Mouse (Mus musculus) c-Kit-positive CD71-negative TER-119-negative erythroid progenitor cells, embryonic 14.5 days (primary cell): ENCODE data around the gene Synpr.

ENCODE experiments used
- DNase-seq: peaks from one replicate; pipeline ENCODE4 v3.0.0-alpha.2; 2013; ENCODE audit warnings: low read depth

The Synpr gene

DNA sequence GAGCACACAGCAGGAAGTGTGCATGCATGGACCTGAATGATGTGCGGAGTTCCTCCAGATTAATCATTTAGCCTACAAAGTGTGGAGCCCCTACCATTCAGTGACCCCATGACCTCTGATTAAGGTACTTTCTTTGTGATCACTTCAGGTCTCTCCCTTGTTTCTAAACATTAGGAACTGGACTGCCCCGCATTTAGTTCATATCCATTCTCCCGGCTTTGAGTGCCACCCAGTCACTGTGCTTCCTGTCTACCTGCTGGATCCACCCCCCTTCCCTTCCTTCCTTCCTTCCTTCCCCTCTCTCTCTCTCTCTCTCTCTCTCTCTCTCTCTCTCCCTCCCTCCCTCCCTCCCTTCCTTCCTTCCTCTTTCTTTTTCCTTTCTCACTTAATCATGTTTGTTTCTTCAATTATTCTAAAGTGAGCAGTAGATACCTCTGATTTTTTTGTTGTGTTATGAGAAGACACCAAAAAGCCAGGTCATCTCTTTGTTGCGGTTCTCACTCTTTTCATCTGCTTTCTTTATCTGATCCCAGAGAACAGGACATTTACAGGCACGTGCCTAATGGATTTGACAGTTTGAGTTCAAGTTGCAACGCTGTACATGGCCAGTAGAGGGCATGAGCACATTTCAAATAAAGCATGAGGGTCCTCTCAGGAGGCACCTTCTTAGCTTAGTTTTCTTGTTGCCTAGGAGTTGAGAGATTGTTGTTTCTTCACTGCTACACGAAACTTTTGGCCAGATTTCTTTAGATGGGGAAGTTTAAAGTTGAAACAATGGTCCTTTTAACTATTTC lies 71.2 kb downstream of the Synpr start:
- DNase-seq = peak; percentile 66

DNA sequence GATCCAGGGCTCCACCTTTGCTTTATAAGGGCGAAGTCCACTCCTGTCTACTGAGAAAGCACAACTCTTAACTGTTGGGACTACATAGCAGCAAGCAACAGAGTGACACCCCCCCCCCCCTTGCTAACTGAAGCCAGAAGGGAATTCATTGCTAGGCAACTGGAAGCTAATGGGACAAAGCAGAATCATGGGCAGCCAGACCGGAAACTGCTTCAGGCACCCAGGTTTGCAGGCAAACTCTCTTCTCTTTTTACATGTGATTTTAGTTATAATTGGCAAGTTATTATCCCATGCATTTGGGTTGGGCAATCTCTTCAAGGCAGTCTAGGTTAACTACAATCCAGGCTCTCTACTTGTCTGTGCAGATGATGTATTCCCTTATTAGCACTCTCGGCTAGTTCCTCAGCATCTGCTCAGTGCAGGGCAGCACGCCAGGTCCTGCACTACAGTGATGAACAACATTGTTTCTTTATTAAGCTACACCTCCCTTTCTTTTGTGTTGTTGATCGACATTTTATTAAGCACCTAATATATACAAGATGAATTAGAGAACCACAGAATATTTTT lies 72.6 kb downstream of the Synpr start:
- DNase-seq = no peak

DNA sequence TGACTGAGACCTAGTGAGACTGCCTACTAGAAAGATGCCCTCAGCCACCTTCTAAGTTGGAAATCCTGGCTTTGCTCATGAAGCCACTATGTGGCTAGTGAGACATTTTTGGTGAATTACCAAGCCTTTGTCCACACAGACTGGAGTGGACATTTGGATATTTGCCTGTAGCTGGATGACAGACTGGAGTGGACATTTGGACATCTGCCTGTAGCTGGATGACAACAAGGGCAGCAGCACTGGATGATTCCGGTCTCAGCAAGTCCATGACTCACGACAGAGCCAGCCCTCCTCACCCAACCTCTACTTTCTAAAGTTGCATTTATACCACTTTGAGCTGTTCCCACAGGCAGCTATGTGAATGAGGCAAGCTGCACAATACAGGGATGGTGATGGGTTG lies 73.5 kb downstream of the Synpr start:
- no peak for DNase-seq

DNA sequence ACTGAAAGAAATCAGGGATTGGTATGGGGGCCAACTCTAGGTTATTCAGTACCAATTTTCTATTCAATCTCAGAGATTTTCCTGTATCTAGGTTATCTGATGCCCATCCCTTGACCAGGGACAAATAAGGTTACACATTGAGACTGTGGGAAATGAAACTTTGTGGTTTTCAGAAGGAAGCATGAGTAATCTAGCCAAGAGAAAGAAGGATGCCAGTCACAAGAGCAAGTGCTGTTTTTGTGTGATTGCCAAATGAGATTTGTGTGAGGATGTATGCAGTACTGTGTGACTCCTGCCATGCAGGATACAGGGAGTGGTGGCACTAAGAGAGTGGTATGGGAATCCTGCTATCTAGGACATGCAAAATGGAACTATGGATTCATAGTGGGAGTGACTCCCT lies 76.6 kb downstream of the Synpr start:
- no peak for DNase-seq

DNA sequence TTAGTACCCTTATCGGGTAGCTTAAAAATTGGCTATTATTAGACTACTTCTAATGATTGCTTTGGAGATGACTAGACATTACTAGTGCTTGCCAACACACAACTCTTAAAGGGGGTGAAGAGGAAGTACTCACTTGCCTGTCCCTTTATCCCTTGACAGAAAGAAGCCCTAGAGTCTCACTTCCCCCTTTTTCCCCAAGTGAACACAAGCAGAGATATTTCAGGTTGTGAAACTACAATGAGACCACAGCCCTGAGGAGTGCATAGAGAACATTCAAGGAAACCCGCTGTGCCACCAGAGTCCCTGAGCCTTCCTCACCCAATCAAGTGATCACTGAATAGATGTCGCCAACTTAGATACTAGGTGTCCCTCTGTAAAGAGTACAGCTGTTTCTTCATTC lies 77.1 kb downstream of the Synpr start:
- peak; percentile 19 for DNase-seq

DNA sequence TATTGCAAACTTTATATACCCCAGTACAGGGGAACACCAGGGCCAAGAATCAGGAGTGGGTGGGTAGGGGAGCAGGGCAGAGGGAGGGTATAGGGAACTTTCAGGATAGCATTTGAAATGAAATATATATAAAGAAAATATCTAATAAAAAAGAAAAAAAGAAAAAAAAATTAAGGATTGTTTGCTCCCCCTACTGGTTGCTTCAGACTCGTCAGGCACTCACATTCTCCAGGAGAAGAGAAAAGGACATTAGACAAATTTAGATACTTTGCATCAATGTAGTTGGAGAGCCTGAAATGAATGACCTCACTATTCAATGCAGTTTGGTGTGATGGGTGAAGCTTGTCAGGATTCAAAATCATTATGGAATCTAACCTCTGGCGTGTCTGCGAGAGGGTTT lies 83.7 kb downstream of the Synpr start:
- DNase-seq = no peak

DNA sequence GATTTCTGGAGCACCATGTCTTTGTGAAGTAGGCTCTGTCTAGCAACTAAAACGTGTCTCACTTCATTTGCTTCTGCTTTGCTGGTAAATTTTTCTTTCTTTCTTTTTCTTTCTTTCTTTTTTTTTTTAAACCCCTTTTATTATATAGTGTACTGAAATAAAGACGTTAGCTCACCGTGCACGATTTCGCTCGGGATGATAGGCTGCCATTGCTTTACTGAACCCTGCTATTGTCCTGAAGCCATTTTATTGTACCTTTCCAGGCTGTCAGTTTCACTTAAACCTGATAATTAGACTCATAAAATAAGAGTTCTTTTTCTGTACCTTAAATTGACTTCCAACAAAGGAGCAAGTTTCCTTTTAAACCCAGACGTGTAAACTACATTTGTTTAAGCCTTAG lies 104.5 kb downstream of the Synpr start:
- no peak for DNase-seq

DNA sequence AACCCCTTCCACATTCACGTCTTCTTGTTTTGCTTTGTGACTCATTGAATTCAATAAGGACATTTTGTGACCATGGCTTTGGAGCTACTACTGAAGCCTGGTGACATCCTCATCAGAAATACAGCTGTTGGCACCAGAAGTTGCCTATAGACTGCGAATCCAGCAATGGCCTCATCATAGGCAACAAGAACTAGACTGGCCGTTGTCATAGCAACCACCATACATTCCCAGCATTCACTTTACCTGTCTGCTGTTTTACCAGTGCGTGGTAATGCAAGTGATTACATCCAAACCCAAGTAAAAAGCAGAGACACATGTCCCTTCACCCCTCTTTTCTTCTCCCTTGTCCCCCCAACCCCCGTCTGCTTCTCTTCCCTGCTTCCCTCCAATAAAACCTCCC lies 105.4 kb downstream of the Synpr start:
- no peak for DNase-seq

DNA sequence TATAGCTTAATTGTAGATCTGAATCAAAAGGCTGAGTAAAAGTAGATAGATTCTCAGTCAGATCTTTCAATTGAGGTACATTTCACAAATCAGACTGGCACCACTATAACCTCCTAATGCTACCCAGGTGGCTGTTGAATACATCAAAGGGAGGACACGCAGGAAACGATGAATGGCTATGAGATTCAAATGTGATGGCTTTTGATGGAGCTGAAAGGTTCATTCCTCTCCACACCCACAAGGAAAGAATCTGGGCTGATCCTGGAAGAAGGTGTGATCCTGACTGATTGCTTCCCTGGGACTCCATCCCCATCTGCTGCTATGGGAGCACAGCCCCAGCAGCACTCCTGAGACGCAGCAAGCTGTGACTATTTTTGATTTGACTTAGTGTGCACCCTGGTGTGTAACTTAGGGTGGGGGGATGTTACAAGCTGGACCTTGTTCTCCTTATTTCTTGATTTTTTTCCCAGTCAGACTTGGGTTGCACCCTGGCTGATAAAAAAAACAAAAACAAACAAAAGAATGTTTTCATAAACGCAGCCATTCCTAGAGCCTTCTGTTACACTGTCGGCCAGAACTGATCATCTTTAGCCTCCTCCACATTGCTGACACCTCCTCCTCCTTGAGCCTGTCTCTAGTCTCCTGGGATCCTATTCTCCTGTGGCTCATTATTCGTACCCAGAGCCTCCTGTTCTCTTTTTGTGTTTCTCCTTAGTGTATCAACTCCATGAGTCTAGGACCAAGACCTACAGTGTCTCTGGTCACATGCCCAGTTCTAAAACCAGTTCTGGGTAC lies 114.8 kb downstream of the Synpr start:
- DNase-seq = no peak

DNA sequence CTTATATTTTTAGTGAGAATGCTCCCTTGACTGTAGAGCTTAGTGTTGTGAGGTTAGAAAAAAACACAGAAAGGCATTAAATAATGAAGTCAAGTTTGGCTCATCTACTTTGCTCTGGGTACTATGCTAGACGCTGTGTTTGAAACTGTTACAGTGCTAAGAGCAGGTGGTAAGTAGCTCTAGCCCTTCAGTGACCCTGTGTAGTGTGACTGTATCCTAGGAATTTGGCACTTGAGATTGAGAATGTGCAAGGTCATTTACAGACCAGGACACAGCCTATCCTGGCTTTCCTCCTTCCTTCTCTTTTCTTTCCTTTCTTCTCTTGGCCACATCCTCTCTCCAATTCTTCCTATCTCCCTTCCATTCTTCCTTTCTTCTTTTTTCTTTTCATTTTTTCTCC lies 127.1 kb downstream of the Synpr start:
- DNase-seq = no peak

DNA sequence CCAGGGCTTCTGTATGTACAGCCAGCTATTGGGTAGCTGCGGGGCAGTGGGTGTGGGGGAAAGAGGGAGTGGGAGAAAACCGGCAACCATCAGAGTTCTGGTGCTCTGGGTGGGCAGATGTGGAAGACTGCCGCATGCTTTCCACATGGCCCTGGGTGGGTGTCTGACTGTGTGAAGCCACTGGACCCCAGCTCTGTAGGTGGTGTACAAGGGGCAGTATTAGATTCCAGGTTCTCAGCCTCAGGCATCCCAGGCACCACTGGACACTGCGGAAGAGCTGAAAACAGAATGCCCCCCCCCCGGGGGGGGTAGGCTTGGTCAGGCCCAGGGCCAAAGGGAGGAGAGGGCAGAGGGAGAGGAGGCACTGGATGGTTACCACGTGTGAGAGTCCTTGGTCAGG lies 156.1 kb downstream of the Synpr start:
- DNase-seq = no peak

DNA sequence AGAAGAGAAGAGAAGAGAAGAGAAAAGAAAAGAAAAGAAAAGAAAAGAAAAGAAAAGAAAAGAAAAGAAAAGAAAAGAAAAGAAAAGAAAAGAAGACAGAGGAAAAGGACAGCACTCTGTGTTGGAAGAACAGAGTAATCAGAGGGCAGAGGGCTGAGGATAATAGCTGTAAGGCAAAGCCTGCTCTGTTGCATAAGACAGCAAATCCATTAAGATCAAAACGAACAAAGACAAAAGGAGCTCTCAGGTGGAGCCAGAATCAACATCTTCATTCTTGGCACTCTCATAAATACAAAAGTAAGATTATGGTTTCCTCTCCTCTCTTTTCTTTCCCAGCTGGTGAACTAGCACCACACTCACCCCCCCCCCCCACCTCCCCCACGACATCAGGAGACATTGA lies 160.3 kb downstream of the Synpr start:
- DNase-seq = no peak

DNA sequence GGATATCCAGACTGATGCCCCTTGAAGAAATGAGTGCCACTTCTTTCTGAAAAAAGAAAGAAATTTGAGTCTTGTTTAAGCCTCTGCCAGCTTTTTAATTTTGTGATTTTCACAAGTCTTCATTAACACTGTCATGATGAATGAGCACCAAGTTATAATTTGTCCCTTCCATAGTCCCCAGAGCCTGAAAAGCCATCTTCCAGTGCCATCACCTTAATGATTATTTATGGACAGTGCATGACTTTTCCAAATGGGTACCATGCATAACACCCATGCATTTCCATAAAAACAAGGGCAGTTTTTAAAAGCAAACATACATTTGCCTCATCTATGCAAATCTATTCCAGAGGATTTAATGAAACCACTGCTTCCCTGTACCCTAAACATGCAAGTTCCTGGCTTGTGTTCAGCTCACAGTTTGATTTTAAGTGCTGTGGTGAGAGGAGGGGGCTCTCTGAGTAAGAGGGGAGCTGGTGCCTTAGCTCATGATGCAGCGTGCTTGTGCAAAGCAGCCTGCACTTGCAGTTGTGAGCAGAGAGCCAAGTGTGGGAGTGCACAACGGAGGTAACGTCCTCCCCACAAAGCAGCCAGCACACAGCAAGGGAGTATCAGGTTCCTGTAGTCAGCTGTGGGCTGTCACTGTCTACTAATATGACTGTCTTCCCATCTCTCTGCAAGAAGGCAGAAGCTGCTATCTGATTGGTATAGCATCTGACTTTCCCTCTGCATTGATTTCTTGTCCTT lies 169.1 kb downstream of the Synpr start:
- DNase-seq = no peak

DNA sequence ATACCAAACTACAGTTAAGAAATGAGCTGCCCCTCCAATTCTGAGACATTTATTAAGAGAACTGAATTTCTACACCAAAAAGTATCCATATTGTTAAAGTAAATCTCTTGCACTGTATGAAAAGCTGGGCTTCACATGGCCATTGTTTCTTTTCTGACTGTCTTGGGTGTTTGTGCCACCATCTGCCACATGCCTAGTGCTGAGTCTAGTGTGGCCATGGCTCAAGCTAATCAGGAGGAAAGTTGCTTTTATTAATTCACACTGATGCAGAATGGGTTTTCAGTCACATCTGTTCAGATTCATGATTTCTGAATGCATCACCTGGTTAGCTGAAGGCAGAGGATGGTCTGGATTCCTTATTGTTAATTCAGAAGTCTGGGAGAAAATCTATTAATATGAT lies 170.4 kb downstream of the Synpr start:
- DNase-seq = no peak

DNA sequence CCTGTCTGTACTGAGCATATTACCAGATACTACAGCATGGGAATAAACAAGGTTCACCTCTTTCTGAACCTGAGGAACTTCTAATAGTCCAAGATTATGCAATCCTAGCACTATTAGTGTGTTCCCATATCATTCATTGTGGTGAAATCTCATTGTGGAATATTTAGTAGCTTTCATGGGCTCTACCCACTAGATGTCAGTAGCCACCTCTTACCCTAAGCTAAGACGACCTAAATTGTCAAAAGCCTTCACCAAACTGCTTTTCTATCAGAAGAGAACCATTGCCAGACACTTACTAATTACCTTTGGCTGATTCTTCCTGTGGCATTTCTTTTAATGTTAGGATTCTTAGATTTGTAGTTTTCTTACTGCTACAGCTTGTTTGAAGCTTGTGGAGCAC lies 174.8 kb downstream of the Synpr start:
- no peak for DNase-seq

DNA sequence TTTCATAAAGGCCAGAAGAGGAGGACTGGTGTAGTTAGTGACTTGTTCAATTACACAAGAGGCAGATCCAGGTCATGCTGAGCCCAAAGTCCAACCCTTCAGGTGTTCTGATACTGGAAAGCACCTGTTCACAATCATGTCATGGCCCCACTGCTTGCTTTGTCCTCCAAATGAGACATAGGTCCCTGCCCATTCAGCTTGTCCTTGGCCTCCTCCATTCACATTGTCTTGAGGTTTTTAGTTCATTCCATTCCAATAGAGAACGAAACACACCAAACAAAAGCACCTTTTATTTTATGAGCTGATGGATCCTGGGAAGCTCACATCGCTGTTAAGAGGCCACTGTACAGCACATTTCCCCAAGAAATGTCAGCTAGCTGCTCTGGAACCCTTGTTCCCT lies 184.6 kb downstream of the Synpr start:
- no peak for DNase-seq

DNA sequence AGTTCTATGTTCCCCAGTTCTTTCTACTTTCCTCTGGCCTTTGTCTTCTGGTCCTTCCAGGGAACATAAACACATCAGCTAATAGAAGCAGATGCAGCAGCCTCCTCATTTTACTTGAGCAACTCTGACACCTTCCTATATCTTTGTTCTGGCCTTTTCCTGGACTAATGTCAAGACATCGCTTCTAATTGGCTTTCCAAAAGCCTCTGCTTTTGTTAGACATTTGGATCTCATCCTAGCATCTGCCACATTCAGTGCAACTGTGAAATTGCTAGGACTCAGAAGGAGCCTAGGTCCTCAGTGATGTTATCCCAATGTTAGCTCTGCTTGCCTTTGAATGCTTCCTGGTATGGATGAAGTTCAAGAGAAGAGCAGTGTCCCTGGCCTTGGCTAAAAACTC lies 193.2 kb downstream of the Synpr start:
- DNase-seq = no peak

DNA sequence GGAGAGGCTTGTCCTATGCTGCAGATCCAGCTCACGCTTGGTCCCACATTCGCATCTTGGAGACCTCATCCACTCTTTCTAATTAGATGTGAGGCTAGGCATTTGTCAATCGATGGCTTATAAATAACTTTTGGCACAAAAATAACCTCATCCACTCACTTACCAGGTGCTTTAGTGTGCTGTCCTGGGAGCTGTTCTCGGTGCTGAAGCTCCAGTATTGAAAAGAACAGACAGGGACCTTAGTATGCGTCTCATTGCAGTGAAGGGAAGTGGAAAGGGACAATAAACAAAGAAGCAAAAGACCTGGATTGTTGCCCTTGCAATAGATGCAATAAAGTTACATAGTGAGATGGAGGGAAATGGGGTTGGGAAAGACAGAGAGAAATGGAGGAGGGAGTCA lies 220.8 kb downstream of the Synpr start:
- DNase-seq = no peak

DNA sequence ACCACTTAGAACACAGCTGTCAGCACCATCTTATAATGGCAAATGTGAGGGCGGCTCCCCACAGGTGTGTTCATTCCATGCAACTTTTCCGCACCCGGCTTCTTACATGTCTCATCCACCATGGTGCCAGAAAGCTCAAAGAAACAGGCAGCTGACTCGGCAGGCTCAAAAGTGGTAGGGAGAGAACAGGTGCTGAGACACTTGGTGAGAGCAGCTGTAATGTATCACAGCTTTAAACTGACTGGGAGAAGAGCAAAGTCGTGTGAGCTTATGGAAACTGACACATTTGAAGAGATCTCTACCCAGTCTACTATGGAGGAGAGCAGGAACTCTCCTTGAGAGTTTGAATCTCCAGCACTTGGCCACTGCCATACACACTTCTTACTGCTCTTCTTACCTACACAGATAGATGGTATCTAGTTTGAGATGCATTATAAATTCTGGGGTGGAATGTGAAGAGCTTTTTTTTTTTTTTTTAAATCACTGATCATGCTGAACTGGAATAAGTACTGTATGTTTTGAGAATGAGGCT lies 234.1 kb downstream of the Synpr start:
- no peak for DNase-seq

DNA sequence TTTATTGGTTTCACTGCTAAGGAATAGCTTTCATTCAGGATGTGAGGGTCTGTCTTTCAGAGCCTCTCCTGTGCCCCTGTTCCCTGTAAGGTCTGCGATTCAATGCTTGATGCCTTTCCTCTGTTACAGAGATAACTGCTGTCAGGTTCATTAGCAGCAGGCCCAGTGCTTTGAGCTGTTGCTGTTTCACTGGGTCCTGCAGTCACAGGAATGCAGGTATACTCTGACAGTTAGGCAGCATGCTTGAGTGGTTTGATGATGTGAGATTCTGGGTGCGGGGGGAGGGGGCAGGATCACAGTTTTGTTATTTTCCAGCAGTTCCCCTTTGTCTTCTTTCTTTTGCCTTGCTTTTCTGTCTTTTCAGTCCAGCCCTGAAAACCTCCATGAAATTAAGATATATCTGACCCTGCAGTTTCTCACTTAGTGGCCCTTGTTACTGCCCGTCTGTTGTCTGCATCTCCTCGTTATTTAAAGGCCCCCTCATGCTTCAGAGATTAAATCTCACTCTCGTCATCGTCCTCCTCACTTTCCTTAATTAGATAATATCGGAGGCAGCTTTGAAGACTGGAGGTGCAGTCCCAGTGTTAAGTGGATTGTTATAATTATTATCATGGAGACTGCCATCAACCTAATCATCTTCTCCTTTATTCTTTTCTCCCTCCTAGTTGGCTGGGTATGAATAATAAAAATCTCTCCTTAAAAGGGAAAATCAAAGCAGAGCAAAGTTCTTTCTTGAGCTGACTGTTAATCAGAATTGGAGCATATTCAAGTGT lies 234.8 kb downstream of the Synpr start:
- DNase-seq = no peak

DNA sequence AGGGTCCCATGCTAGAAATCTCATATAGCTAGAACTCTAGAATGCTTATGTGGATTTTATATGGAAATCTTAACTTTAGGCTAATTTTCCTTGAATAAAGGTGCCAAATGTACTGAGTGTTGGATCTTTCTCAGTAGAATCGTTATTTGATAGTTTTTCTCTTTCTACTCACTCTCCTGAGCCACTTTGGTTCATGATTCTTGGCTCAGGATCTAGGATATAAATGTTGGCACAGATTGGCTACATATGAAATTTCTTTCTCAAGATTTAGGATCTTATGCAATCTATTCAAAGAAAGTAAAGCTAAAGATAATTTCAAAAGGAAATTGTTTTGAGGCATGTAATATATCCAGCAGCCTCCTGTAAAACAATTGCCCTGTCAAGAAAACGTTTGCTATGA lies 263.2 kb downstream of the Synpr start:
- DNase-seq = no peak

DNA sequence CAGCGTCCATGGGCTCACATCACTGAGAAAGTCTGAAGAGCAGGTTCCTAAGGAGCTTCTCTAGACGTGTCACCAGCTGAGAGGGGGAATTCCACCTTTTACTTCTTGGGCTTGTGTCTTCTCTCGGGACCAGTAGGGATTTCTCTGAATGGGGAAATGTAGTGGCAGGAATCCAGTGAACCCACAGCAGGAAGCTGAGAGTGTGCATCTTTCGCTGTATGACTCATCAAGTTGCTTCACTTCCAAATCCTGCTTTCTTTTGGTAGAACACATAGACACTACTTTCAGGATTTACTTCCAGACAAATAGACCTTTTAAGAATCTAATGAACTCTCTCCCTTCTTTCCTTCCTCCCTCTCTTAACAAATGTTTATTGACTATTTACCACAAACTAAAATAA lies 266.6 kb downstream of the Synpr start:
- no peak for DNase-seq
